16 mouse cellular contexts compared by ENCODE assay signal in genomic region chr14:78592965-78593364, GRCm38 (mm10).
"Had no signal": no experiment of that assay in that cellular context is flagged by ENCODE, and none has a peak within 500 bp of the region (broad histone marks: within the 10 kb centered on the region; RNA-seq: fewer than 3 reads in every experiment).

No protein-coding gene starts in this region.

- H3K36me3 ChIP-seq: liver, embryonic 15.5 days; midbrain, embryonic 12.5 days had no signal

- H3K4me1 ChIP-seq: liver, embryonic 15.5 days; midbrain, embryonic 12.5 days; midbrain, embryonic 15.5 days had no signal

- H3K27ac ChIP-seq: kidney, postnatal 0 days; left cerebral cortex, adult 2 months; liver, embryonic 15.5 days; midbrain, embryonic 12.5 days; midbrain, embryonic 15.5 days; stomach, postnatal 0 days had no signal

- H3K4me2 ChIP-seq: liver, embryonic 15.5 days; midbrain, embryonic 12.5 days; midbrain, embryonic 15.5 days had no signal

- H3K9me3 ChIP-seq: liver, embryonic 15.5 days; midbrain, embryonic 12.5 days; midbrain, embryonic 15.5 days had no signal

- DNase-seq: kidney, adult 2 months; kidney, postnatal 25 days; layer of hippocampus, postnatal 36 days; lung, adult 2 months; lung, postnatal 14 days; lung, postnatal 4 days; thymus, adult 2 months; thymus, postnatal 14 days; thymus, postnatal 4 days had no signal

- H3K9ac ChIP-seq: liver, embryonic 15.5 days; midbrain, embryonic 12.5 days; midbrain, embryonic 15.5 days had no signal

- H3K4me3 ChIP-seq: left cerebral cortex, adult 2 months; liver, embryonic 15.5 days; midbrain, embryonic 12.5 days; midbrain, embryonic 15.5 days had no signal

- H3K27me3 ChIP-seq: liver, embryonic 15.5 days; midbrain, embryonic 12.5 days; midbrain, embryonic 15.5 days had no signal

- ATAC-seq: intestine, postnatal 0 days; midbrain, embryonic 15.5 days had no signal
